Mouse (Mus musculus) ovary, postnatal 36 days (tissue): ENCODE results near the gene Akr1b8.
"Not testable (repeated sequence)": the region's sequence is repeated elsewhere in the genome, so short reads cannot be mapped to it uniquely, and the experiment has no call there.

Experiments
- DNase-seq: peaks from one replicate; pipeline ENCODE4 v3.0.0; 2022; ENCODE audit warnings: low spot score, mixed read lengths

Gene Akr1b8

GRCm38 (mm10) chr6:34400696-34401095, 46.8 kb downstream of the Akr1b8 start:
- DNase-seq: no peak

- no peak for DNase-seq
Observed at GRCm38 (mm10) chr6:34406746-34407145, 52.8 kb downstream of the Akr1b8 start.

GRCm38 (mm10) chr6:34407403-34407802, 53.5 kb downstream of the Akr1b8 start:
- no peak for DNase-seq

- DNase-seq: peak; percentile 11
Observed at GRCm38 (mm10) chr6:34412023-34412422, 58.1 kb downstream of the Akr1b8 start, which contains the start of gene Akr1b7. Akr1b7 (plus strand) TSS chr6:34412334.

DNA sequence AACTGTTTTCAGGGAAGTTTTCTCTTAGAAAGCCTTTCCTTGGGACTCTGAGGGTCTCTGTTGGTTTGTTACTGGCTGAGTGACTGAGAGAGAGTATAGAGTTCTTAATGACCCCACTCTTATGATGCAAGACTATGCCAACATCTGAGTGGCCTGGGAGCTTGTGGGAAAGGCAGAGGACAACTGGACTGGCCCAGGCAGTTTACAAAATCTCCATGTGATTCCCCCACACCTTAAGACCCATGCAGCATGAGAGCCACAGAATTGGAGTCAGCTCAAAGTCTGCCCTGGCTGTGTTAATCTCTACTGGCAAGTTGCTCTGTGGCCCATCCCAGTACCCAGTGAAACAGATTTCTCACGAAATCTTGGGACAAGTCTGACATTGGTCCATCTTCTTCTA, 58.8 kb downstream of the Akr1b8 start:
- DNase-seq: no peak

- DNase-seq: not testable (repeated sequence)
Observed at GRCm38 (mm10) chr6:34413386-34413785, 59.5 kb downstream of the Akr1b8 start.

DNA sequence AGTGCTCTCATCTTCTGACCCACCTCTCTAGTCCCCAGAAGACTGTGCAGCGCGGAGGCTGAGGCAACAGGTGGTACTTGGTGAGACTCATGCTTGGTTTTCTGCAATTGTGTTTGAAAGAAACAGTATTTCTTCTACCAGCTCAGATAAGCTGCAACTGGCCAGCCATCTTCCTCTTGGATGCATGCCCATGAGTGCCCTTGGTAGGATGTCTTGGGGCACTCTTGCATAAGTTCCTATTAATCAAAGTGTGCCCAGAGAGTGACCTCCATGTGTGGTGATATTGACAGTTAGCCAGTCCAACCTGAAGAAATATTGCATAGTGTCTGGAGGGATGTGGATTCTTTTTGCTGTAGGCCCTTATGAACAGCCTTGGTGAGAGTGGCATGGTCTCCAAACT, 62.6 kb downstream of the Akr1b8 start:
- DNase-seq: no peak
